Mouse (Mus musculus): ENCODE results near the gene Prdm10. TPM values are rescaled to one million over a fixed set of nuclear protein-coding genes. Genes with fewer than 3 reads are reported as not detected.

Prdm10 gene
- polyA plus RNA-seq, 1 experiment from 2014 or later = 10.1 TPM

DNA sequence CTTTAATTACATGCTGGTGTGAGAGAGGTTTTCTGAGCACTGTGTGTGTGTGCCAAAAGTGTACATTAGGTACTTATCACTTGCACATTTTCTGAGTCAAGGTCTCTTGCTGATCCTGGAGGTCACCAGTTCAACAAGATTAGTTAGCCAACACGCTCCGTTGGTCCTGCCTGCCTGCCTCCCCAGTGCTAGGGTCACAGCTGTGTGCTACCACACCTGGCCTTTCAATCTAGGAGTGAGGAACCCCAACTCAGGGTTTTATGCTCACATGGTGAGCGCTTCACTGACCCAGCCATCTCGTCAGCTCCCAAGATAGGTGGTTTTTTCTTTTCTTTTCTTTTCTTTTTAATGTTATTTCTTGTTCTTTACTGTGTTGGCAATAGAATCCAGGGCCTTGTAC is 11.6 kb downstream of the Prdm10 start:
- Histone ChIP-seq H3K4me2 (replicated peaks) (no peak overlapping the region), H3K4me3 (no peak overlapping the region), H3K36me3 (no peaks in the 10 kb centered on the region), H3K4me1 (peaks cover 10% of the 10 kb centered on the region; the same call in 1 of the 2 replicates), H3K27ac (replicated peaks) (no peak overlapping the region), H3K9ac (replicated peaks) (no peak overlapping the region), H3K27me3 (no peaks in the 10 kb centered on the region), H3K9me3 (no peaks in the 10 kb centered on the region)
- ATAC-seq (ENCODE audit: low FRiP score, low read depth) = no peak
- WGBS = 68% methylated on average over 4 of the region's 4 CpGs

DNA sequence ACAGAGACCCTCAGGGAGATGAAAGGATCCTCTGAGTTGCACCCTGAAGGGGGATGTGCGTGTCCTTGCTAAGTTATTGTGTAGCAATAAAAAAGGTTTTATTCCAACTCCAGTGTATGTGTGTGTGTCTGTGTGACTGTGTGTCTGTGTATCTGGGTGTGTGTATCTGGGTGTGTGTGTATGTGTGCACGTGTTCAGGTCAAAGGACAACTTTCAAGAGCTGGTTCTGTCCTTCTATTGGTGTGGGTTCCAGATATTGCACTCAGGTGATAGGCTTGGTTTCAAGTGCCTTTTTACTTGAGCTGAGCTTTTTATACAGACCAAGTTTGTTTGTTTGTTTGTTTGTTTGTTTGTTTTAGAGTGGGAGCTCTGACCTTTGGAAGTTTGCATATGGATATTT is 12.9 kb downstream of the Prdm10 start:
- Histone ChIP-seq H3K4me3 (no peak overlapping the region), H3K9ac (replicated peaks) (no peak overlapping the region), H3K27me3 (no peaks in the 10 kb centered on the region), H3K4me2 (replicated peaks) (no peak overlapping the region), H3K27ac (replicated peaks) (no peak overlapping the region), H3K36me3 (no peaks in the 10 kb centered on the region), H3K9me3 (no peaks in the 10 kb centered on the region), H3K4me1 (peaks cover 10% of the 10 kb centered on the region; the same call in 1 of the 2 replicates)
- ATAC-seq (ENCODE audit: low FRiP score, low read depth) = no peak
- 84% methylated on average over 2 of the region's 2 CpGs for WGBS

DNA sequence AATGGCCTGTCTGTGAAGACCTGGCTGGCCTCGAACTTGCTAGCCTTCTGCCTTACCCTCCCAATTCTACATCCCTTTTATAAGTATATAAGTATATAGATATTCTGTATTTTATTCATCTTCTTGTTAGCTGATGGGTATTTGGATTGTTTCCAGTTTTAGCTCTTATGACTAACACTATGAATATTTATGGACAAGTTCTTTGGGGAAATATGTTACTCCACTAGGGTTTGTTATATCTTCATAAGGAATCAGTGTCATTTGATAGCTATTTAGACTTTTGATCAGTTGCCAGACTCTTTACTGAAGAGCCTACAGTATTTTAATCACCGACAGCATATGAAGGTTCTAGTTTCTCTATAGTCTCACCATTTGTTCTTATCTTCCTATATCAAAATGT is 15.0 kb downstream of the Prdm10 start:
- no peaks in the 10 kb centered on the region for H3K36me3 ChIP-seq
- peaks cover 4% of the 10 kb centered on the region; the same call in 1 of the 2 replicates for H3K4me1 ChIP-seq
- H3K27me3 ChIP-seq = no peaks in the 10 kb centered on the region
- WGBS = 90% methylated on average over 2 of the region's 2 CpGs
- H3K4me2 ChIP-seq (replicated peaks) = no peak overlapping the region
- H3K9ac ChIP-seq (replicated peaks) = no peak overlapping the region
- H3K27ac ChIP-seq (replicated peaks) = no peak overlapping the region
- H3K4me3 ChIP-seq = no peak overlapping the region
- ATAC-seq (ENCODE audit: low FRiP score, low read depth) = no peak
- no peaks in the 10 kb centered on the region for H3K9me3 ChIP-seq

DNA sequence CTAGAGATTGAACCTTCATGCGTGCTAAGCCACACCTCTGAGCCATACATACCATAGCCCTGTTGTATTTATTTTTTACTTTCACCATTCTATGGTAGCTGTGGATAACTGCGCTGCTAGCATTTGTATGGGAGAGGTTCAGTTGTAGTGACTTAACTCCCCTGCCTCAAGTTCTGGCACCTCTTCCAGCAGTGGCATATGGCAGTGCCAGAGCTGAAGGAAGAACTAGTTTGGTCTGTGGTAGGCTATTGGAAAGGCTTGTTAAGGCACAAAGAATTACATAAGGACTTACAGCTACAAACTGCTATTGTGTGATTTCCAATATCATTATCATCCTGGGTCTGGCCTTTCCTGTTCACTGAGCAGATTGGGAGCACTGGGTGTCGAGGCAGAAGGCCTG is 16.0 kb downstream of the Prdm10 start:
- Histone ChIP-seq H3K4me1 (no peaks in the 10 kb centered on the region), H3K4me2 (replicated peaks) (no peak overlapping the region), H3K36me3 (no peaks in the 10 kb centered on the region), H3K9ac (replicated peaks) (no peak overlapping the region), H3K4me3 (no peak overlapping the region), H3K27ac (replicated peaks) (no peak overlapping the region), H3K9me3 (no peaks in the 10 kb centered on the region), H3K27me3 (no peaks in the 10 kb centered on the region)
- ATAC-seq (ENCODE audit: low FRiP score, low read depth) = no peak
- 93% methylated on average over 3 of the region's 3 CpGs for WGBS

DNA sequence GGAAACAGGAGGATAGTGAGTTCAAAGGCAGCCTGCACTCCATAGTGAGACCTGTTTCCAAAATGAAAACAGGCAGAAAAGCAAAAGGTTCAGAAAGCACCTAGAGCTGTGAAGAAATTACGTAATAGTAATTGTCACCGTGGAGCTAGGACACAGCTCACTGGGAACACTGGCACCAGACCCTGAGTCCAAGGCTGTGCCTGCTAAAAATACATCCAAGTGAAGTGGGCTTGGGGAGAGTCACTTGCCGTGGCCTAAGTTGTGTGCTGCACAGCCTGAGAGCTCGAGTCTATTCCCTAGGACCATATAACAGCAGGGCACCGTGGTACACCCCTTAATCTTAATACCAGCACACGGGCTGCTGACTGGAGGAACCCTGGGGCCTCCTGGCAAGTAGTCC is 18.4 kb downstream of the Prdm10 start:
- no peaks in the 10 kb centered on the region for H3K9me3 ChIP-seq
- no peak overlapping the region for H3K9ac ChIP-seq (replicated peaks)
- WGBS = 80% methylated on average over 6 of the region's 6 CpGs
- no peak overlapping the region for H3K4me2 ChIP-seq (replicated peaks)
- H3K4me1 ChIP-seq = no peaks in the 10 kb centered on the region
- no peaks in the 10 kb centered on the region for H3K27me3 ChIP-seq
- no peak overlapping the region for H3K27ac ChIP-seq (replicated peaks)
- H3K4me3 ChIP-seq = no peak overlapping the region
- no peaks in the 10 kb centered on the region for H3K36me3 ChIP-seq
- no peak for ATAC-seq (ENCODE audit: low FRiP score, low read depth)

DNA sequence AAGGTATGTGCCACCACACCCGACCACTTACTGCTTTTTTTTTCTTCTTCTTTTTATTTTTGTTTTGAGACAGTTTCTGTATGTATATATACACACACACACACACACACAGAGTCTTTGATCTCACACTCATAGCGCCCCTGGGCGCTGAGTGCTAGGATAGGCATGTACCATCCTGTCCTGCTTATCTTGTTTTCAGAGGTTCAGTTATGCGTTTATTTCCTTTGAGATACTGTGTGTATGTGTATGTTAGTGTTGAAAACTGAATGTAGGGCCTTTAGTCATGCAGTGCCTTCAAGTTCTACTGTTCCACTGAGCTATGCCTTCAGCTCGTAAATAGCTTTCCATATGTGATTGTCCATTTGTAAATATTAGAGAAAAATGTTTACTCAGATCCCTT is 20.2 kb downstream of the Prdm10 start:
- ATAC-seq (ENCODE audit: low FRiP score, low read depth) = no peak
- no peaks in the 10 kb centered on the region for H3K4me1 ChIP-seq
- H3K4me3 ChIP-seq = no peak overlapping the region
- no peak overlapping the region for H3K27ac ChIP-seq (replicated peaks)
- 91% methylated on average over 5 of the region's 5 CpGs for WGBS
- H3K4me2 ChIP-seq (replicated peaks) = no peak overlapping the region
- H3K9ac ChIP-seq (replicated peaks) = no peak overlapping the region
- no peaks in the 10 kb centered on the region for H3K27me3 ChIP-seq
- no peaks in the 10 kb centered on the region for H3K36me3 ChIP-seq
- H3K9me3 ChIP-seq = no peaks in the 10 kb centered on the region

DNA sequence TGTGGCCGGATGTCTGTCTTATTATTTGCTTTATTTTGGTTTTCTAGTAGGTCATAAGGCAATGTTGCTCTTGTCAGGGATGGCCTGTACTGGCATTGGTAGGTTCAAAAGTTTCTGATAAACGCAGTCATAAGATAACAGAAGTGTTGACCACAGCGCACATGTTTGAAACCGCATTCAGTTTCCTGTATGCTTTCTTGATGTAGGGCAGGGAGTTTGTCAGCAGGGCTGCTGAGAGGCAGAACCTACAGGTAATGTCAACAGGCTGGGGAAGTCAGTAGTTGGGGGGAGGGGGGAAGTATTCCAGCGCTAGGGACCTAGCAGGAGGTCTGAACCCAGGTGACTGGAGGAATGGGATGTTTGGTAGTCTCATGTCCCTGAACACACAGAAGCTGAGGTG is 20.8 kb downstream of the Prdm10 start:
- ATAC-seq (ENCODE audit: low FRiP score, low read depth) = no peak

DNA sequence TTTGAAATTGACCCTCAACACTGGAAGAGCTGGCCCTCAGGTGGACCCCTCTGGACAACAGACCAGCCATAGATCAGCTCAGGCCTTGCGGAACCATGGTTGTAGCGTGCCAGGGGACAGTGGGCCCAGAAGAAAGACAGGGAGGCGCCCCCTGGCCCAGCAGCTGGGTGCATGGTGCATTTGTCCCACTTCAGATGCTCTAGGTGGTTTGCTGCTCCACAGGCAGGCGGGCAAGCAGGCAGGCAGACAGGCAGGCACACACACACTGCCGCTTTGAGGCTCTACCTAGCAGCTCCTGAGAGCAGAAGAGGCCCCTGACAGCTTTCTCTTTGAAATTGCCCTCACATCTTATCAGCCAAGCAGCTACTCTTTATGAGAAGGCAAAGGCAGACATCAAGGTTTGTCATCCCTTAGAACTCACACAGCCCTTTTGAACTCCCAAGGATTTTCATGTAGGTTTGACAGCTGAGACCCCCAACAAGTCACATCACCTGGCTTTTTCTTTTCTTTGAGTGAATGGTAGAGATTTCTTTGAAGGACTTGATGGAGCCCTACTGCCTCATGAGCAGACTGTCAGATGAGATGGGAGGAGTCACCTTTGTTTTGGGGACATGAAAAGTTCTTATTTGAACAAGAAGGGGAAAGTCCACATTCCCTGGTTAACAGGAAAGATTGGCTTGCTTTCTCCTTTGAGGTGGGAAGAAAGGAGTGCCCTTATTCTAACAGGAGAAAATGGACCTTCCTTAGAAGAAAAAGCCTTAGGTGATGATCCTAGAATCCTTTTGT is 21.4 kb downstream of the Prdm10 start:
- no peak overlapping the region for H3K4me2 ChIP-seq (replicated peaks)
- no peaks in the 10 kb centered on the region for H3K36me3 ChIP-seq
- no peaks in the 10 kb centered on the region for H3K9me3 ChIP-seq
- H3K9ac ChIP-seq (replicated peaks) = no peak overlapping the region
- no peak overlapping the region for H3K27ac ChIP-seq (replicated peaks)
- no peaks in the 10 kb centered on the region for H3K27me3 ChIP-seq
- no peaks in the 10 kb centered on the region for H3K4me1 ChIP-seq
- H3K4me3 ChIP-seq = no peak overlapping the region
- no peak for ATAC-seq (ENCODE audit: low FRiP score, low read depth)
- WGBS = 73% methylated on average over 5 of the region's 5 CpGs

More for the DNA sequence above, 20.8 kb downstream of the Prdm10 start:
- Histone ChIP-seq H3K4me1 (no peaks in the 10 kb centered on the region), H3K27me3 (no peaks in the 10 kb centered on the region), H3K4me3 (no peak overlapping the region), H3K36me3 (no peaks in the 10 kb centered on the region), H3K4me2 (replicated peaks) (no peak overlapping the region), H3K27ac (replicated peaks) (no peak overlapping the region), H3K9ac (replicated peaks) (no peak overlapping the region), H3K9me3 (no peaks in the 10 kb centered on the region)
- WGBS = 73% methylated on average over 5 of the region's 5 CpGs

DNA sequence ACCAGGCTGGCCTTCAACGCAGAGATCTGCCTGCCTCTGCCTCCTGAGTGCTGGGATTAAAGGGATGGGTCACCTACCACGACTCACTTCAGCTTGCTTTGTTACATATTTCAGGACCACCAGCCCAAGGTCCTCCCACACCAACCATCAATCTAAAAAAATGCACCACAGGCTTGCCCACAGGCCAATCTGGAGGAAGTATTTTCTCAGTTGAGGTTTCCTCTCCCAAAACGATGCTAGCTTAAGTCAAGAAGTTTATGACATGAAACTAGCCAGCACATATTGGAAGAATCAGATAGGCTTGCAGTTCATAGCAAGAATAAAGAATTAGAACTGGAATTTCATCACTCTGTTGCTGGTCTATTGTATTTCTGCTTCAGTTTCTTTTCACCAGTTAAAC is 24.0 kb downstream of the Prdm10 start:
- H3K27me3 ChIP-seq = no peaks in the 10 kb centered on the region
- no peak overlapping the region for H3K4me3 ChIP-seq
- no peaks in the 10 kb centered on the region for H3K36me3 ChIP-seq
- 84% methylated on average over 2 of the region's 3 CpGs for WGBS
- H3K4me1 ChIP-seq = no peaks in the 10 kb centered on the region
- H3K4me2 ChIP-seq (replicated peaks) = no peak overlapping the region
- H3K27ac ChIP-seq (replicated peaks) = no peak overlapping the region
- H3K9me3 ChIP-seq = no peaks in the 10 kb centered on the region
- no peak overlapping the region for H3K9ac ChIP-seq (replicated peaks)
- ATAC-seq (ENCODE audit: low FRiP score, low read depth) = no peak

DNA sequence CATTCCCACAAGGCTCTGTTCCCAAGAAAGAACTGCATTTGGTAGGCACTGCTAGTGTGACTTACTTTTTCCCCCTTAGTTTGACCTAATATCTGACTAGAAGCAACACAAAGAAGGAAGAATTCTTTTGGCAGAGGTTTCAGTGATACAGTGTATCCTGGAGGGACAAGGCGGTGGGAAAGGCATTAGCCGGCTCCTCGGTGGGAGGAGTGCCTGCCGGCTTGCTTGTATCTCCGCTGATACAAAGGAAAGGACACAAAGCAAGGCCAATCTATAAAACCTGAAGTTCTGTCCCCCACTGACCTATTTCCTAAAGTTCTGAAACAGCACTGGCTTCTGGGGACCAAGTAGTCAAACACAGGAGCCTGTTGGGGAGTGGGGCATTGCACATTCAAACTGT is 24.8 kb downstream of the Prdm10 start:
- H3K4me2 ChIP-seq (replicated peaks) = no peak overlapping the region
- no peaks in the 10 kb centered on the region for H3K27me3 ChIP-seq
- no peak for ATAC-seq (ENCODE audit: low FRiP score, low read depth)
- H3K9ac ChIP-seq (replicated peaks) = no peak overlapping the region
- no peaks in the 10 kb centered on the region for H3K9me3 ChIP-seq
- 72% methylated on average over 5 of the region's 5 CpGs for WGBS
- no peak overlapping the region for H3K27ac ChIP-seq (replicated peaks)
- no peak overlapping the region for H3K4me3 ChIP-seq
- H3K36me3 ChIP-seq = no peaks in the 10 kb centered on the region
- H3K4me1 ChIP-seq = no peaks in the 10 kb centered on the region

DNA sequence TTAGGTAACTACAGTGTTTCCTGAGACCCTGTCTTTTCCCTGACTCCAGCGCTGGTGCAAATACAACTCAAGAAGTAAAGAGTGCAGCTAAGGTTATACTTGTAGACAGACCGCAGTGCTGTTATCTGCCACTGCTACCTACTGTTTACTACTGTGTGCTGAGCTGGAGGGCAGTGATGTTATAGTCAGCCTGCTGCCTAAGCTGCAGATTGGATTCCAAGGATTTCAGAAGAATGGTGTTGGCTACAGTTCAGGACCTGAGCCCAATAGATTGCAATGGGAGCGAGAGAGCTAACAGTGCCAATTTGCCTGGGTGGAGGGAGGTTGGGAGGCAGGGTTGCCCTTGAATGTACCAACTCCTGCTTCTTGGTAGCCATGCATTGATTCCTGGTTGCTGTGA is 25.5 kb downstream of the Prdm10 start:
- no peak overlapping the region for H3K9ac ChIP-seq (replicated peaks)
- WGBS = 97% methylated on average over 3 of the region's 3 CpGs
- no peaks in the 10 kb centered on the region for H3K9me3 ChIP-seq
- H3K27ac ChIP-seq (replicated peaks) = no peak overlapping the region
- no peaks in the 10 kb centered on the region for H3K4me1 ChIP-seq
- ATAC-seq (ENCODE audit: low FRiP score, low read depth) = no peak
- no peaks in the 10 kb centered on the region for H3K36me3 ChIP-seq
- no peak overlapping the region for H3K4me3 ChIP-seq
- no peaks in the 10 kb centered on the region for H3K27me3 ChIP-seq
- no peak overlapping the region for H3K4me2 ChIP-seq (replicated peaks)

DNA sequence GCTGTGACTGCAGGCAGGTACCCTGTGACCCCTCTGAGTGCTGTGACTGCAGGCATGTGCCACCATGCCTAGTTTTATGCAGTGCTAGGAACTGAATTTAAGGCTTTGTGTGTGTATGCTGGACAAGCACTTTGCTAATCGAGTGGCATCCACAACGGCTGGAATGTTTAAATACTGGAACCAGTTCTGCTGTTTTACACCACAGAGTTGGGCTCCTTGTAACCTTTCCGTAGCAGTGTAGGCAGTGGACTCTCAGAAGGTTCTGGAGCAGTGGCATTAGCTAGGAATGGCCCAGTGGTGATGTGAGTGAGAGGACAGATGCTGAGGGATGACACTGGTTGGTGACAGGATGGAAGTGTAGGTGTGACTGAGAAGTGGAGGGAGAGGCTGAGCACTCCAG is 26.9 kb downstream of the Prdm10 start:
- no peak overlapping the region for H3K9ac ChIP-seq (replicated peaks)
- no peak for ATAC-seq (ENCODE audit: low FRiP score, low read depth)
- no peaks in the 10 kb centered on the region for H3K9me3 ChIP-seq
- H3K36me3 ChIP-seq = no peaks in the 10 kb centered on the region
- no peaks in the 10 kb centered on the region for H3K4me1 ChIP-seq
- H3K27me3 ChIP-seq = no peaks in the 10 kb centered on the region
- no peak overlapping the region for H3K4me3 ChIP-seq
- WGBS = 91% methylated on average over 3 of the region's 3 CpGs
- no peak overlapping the region for H3K27ac ChIP-seq (replicated peaks)
- H3K4me2 ChIP-seq (replicated peaks) = no peak overlapping the region

DNA sequence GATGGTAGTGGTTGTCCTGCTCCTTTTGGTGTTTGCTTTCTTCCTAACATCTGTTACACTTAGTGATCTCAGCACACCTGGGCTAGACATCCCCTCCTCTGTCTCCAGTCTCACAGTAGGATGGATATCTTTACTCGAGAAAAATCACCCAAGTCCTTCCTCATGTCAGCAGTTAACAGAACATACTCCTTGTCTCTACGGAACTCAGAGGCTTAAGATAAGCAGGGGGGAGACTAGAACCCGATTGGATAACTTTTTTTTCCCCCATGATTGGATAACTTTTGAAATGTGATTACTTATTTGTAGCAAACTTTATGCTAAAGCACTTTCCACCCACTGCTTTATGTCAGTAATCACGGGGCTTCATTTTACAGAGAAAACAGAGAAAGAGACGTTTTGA is 28.7 kb downstream of the Prdm10 start:
- H3K27me3 ChIP-seq = no peaks in the 10 kb centered on the region
- H3K4me1 ChIP-seq = no peaks in the 10 kb centered on the region
- no peaks in the 10 kb centered on the region for H3K36me3 ChIP-seq
- H3K4me2 ChIP-seq (replicated peaks) = no peak overlapping the region
- WGBS = 81% methylated on average over 5 of the region's 5 CpGs
- no peak overlapping the region for H3K9ac ChIP-seq (replicated peaks)
- H3K27ac ChIP-seq (replicated peaks) = no peak overlapping the region
- H3K9me3 ChIP-seq = no peaks in the 10 kb centered on the region
- no peak for ATAC-seq (ENCODE audit: low FRiP score, low read depth)
- H3K4me3 ChIP-seq = no peak overlapping the region

Measured in midbrain, embryonic 12.5 days (tissue).